Mouse (Mus musculus) thymus, adult 2 months (tissue): ENCODE results near the gene Nrarp.

Source experiments
- CTCF ChIP-seq: fragments of 200-500 bp; IDR thresholded peaks from 2 replicates; pipeline ENCODE4 v1.5.1; 2012; ENCODE audit warnings: mild to moderate bottlenecking, control low read depth, low read length, moderate library complexity, borderline replicate concordance; ENCODE audit not compliant: control insufficient read depth, poor library complexity, insufficient read depth; ENCODE audit errors: extremely low read depth
- POLR2A ChIP-seq: fragments of 200-500 bp; IDR thresholded peaks from 2 replicates; pipeline ENCODE4 v1.6.1; 2012; ENCODE audit warnings: mild to moderate bottlenecking, low read length, control low read depth, moderate library complexity; ENCODE audit not compliant: control insufficient read depth, poor library complexity, insufficient read depth; ENCODE audit errors: extremely low read depth

GRCm38 (mm10) chr2:25176573-25176972 is 4.0 kb upstream of the Nrarp start:
- TF ChIP-seq POLR2A (no peak), CTCF (no peak)
